Mouse (Mus musculus) G1E (cell line): ENCODE results near the gene Olfr1410. TPM values are rescaled to one million over a fixed set of nuclear protein-coding genes. Genes with fewer than 3 reads are reported as not detected.

Experiments used
- ATAC-seq: 2 replicates; pipeline ENCODE4 v1.8.0; 2016; ENCODE audit warnings: mild to moderate bottlenecking; ENCODE audit not compliant: insufficient number of reproducible peaks, poor library complexity, low FRiP score, severe bottlenecking; ENCODE audit errors: extremely low read depth
- DNase-seq: peaks from one replicate; pipeline ENCODE4 v3.0.0; 2012; ENCODE audit warnings: low spot score
- H3K27me3 ChIP-seq: 2 replicates; pipeline ENCODE4 v1.6.1; 2012; ENCODE audit warnings: mild to moderate bottlenecking, low read length, inconsistent platforms; ENCODE audit not compliant: insufficient read depth
- H3K36me3 ChIP-seq: replicated peaks from 2 replicates; pipeline ENCODE3; 2012; ENCODE audit warnings: mild to moderate bottlenecking, inconsistent platforms
- H3K4me1 ChIP-seq: 2 replicates; pipeline ENCODE4 v1.6.1; 2012; ENCODE audit warnings: low read depth, low read length, inconsistent platforms, mixed read lengths; ENCODE audit not compliant: insufficient read depth
- H3K4me3 ChIP-seq: 2 replicates; pipeline ENCODE4 v1.5.1; 2012; ENCODE audit warnings: low read depth, mild to moderate bottlenecking, inconsistent platforms, low read length, moderate library complexity, mixed read lengths
- H3K9me3 ChIP-seq: replicated peaks from 2 replicates; pipeline ENCODE4 v1.6.1; 2012; ENCODE audit warnings: inconsistent platforms
- CTCF ChIP-seq: IDR thresholded peaks from 2 replicates; pipeline ENCODE4 v1.5.1; 2012; ENCODE audit warnings: low read depth, low read length, inconsistent platforms, mixed read lengths
- GATA1 ChIP-seq: IDR thresholded peaks from 2 replicates; pipeline ENCODE4 v1.6.1; 2012; ENCODE audit warnings: borderline replicate concordance, low read length, inconsistent platforms, mixed read lengths
- GATA2 ChIP-seq: IDR thresholded peaks from 2 replicates; pipeline ENCODE4 v1.6.1; 2012; ENCODE audit warnings: low read depth, low read length, inconsistent platforms, borderline replicate concordance
- POLR2AphosphoS5 ChIP-seq: IDR thresholded peaks from 2 replicates; pipeline ENCODE4 v1.6.1; 2012; ENCODE audit warnings: low read depth, low read length, inconsistent platforms; ENCODE audit not compliant: insufficient replicate concordance
- TAL1 ChIP-seq: conservative IDR thresholded peaks from 2 replicates; pipeline ENCODE4 v1.6.1; 2012; ENCODE audit warnings: low read depth, low read length, inconsistent platforms, mixed read lengths
- polyA plus RNA-seq: library from polyadenylated mRNA; stranded (reverse); fragments of >175 nt; gene quantifications from 2 replicates; pipeline ENCODE4 v1.2.3, GENCODE M21; 2012
- total RNA-seq, 2 experiments: library from RNA; stranded (forward) in 1 of 2; stranded (reverse) in 1 of 2; fragments of 200-1000 nt in 1 of 2; fragments of >200 nt in 1 of 2; fragmentation: Nextera tagmentation in 1 of 2; gene quantifications; 2 replicates each; pipeline ENCODE4 v1.2.3; 2014 to 2017

Gene Olfr1410
- not detected in 2 replicates for total RNA-seq (2014; fragmentation: Nextera tagmentation)
- total RNA-seq (2017) = 0.06 and 0.22 TPM in 2 replicates
- polyA plus RNA-seq = not detected in 2 replicates

DNA sequence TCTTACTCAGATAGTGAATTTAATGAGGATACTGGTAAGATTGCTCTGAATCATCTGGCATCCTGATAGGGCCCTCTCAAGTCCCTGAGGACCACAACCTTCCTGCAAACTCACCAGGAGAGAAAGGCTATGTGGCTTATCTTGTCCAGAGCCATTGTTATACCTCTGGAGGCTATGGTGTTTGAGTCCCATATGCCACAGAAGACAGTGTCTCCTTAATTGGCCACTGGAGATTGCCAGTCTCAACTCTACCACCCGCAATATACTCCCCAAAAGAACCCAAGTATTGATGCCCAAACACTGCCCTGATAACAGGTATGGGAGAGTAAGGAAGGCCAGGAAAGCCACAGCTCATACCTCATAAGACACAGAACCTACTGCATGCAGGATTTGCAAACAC, at the start of gene Olfr1410:
TSS of gene Olfr1410 (plus strand) at position 301 of the 400 bp plus-strand sequence.
- DNase-seq (no peak), ATAC-seq (no peak)
- Histone ChIP-seq H3K4me3 (no peak within 1 kb of the TSS), H3K27me3 (peaks cover 3% of the 10 kb centered on the region; the same call in 1 of the 2 replicates), H3K4me1 (no peaks in the 10 kb centered on the region), H3K9me3 (no peaks in the 10 kb centered on the region), H3K36me3 (no peaks in the 10 kb centered on the region)
- no peak for TF ChIP-seq CTCF
- no peak for TF ChIP-seq GATA2
- TF ChIP-seq POLR2AphosphoS5 = no peak
- no peak for TF ChIP-seq TAL1
- no peak for TF ChIP-seq GATA1

- TF ChIP-seq POLR2AphosphoS5 (no peak), GATA1 (no peak), GATA2 (no peak), TAL1 (no peak), CTCF (no peak)
- Histone ChIP-seq H3K9me3 (no peaks in the 10 kb centered on the region), H3K4me3 (no peak within 1 kb of the TSS), H3K36me3 (no peaks in the 10 kb centered on the region), H3K4me1 (no peaks in the 10 kb centered on the region), H3K27me3 (no peaks in the 10 kb centered on the region)
- DNase-seq (no peak), ATAC-seq (no peak)
These were observed 34.6 kb upstream of the Olfr1410 start, which contains the start of gene Olfr1413 for GRCm38 (mm10) chr1:92571022-92571421. Gene Olfr1413 (plus strand): TSS chr1:92571322.

GRCm38 (mm10) chr1:92585479-92585878, 20.1 kb upstream of the Olfr1410 start, which contains the start of gene Olfr1412:
Gene Olfr1412 (plus strand): TSS chr1:92585779.
- Histone ChIP-seq H3K4me3 (no peak within 1 kb of the TSS), H3K27me3 (no peaks in the 10 kb centered on the region), H3K4me1 (no peaks in the 10 kb centered on the region), H3K36me3 (no peaks in the 10 kb centered on the region), H3K9me3 (no peaks in the 10 kb centered on the region)
- DNase-seq (no peak), ATAC-seq (no peak)
- no peak for TF ChIP-seq TAL1
- TF ChIP-seq POLR2AphosphoS5 = no peak
- no peak for TF ChIP-seq GATA2
- no peak for TF ChIP-seq GATA1
- no peak for TF ChIP-seq CTCF

- ATAC-seq (no peak), DNase-seq (no peak)
- Histone ChIP-seq H3K4me1 (no peaks in the 10 kb centered on the region), H3K36me3 (no peaks in the 10 kb centered on the region), H3K27me3 (peaks cover 7% of the 10 kb centered on the region), H3K9me3 (no peaks in the 10 kb centered on the region), H3K4me3 (no peak within 1 kb of the TSS)
- no peak for TF ChIP-seq GATA2
- no peak for TF ChIP-seq POLR2AphosphoS5
- TF ChIP-seq GATA1 = no peak
- TF ChIP-seq TAL1 = no peak
- TF ChIP-seq CTCF = no peak
These were observed 11.5 kb upstream of the Olfr1410 start, which contains the start of gene Olfr1411 for GRCm38 (mm10) chr1:92594111-92594510. Gene Olfr1411 (plus strand): TSS chr1:92594411.

- no peaks in the 10 kb centered on the region for H3K36me3 ChIP-seq
- TF ChIP-seq GATA2 = no peak
- ATAC-seq (no peak), DNase-seq (no peak)
- no peaks in the 10 kb centered on the region for H3K4me1 ChIP-seq
- H3K4me3 ChIP-seq = no peak overlapping the region
- no peaks in the 10 kb centered on the region for H3K9me3 ChIP-seq
- peaks cover 7% of the 10 kb centered on the region for H3K27me3 ChIP-seq
These were observed 9.6 kb upstream of the Olfr1410 start for GRCm38 (mm10) chr1:92596019-92596418.

GRCm38 (mm10) chr1:92607711-92608110, 2.1 kb downstream of the Olfr1410 start:
- Histone ChIP-seq H3K27me3 (peaks cover 3% of the 10 kb centered on the region; the same call in 1 of the 2 replicates), H3K36me3 (no peaks in the 10 kb centered on the region), H3K9me3 (no peaks in the 10 kb centered on the region), H3K4me3 (no peak overlapping the region), H3K4me1 (no peaks in the 10 kb centered on the region)
- DNase-seq = no peak
- no peak for ATAC-seq
- TF ChIP-seq GATA1 (no peak), CTCF (no peak), GATA2 (no peak), TAL1 (no peak), POLR2AphosphoS5 (no peak)

DNA sequence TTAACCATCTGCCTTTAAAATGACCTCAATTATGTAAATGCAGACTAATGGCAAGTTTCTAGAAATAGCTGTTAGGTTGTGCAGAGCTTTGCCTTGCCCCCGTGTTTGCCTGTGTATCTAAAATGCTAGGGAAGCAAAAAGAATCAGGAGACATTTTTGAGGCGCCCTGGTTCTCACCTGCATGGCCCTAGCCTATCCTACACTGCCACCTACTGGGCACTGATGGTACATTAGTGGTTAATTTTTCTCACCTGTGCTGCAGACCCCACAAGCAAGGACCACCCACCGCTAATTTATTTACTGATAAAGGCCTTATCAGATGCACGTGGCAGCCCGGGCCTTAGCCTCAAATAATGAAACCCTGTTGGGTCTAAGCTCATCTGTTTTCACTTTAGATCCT, 5.4 kb downstream of the Olfr1410 start:
- DNase-seq = peak; percentile 10
- Histone ChIP-seq H3K27me3 (peaks cover 2% of the 10 kb centered on the region; the same call in 1 of the 2 replicates), H3K9me3 (no peaks in the 10 kb centered on the region), H3K36me3 (no peaks in the 10 kb centered on the region), H3K4me3 (no peak overlapping the region), H3K4me1 (no peaks in the 10 kb centered on the region)
- no peak for ATAC-seq
- no peak for TF ChIP-seq TAL1
- no peak for TF ChIP-seq GATA2
- TF ChIP-seq CTCF = peak; percentile 92
- TF ChIP-seq POLR2AphosphoS5 = no peak
- no peak for TF ChIP-seq GATA1
